Mouse (Mus musculus) C2C12 (cell line): ENCODE measurements around the gene Dydc1. TPM values are rescaled to one million over a fixed set of nuclear protein-coding genes. Genes with fewer than 3 reads are reported as not detected.

ENCODE experiments used
- H3K27me3 ChIP-seq: one replicate; pipeline ENCODE4 v1.6.1; 2011; ENCODE audit not compliant: control insufficient read depth, insufficient read depth, insufficient read length
- H3K36me3 ChIP-seq: one replicate; pipeline ENCODE4 v1.6.1; 2011; ENCODE audit not compliant: control insufficient read depth, insufficient read depth
- H3K4me3 ChIP-seq: one replicate; pipeline ENCODE4 v1.5.1; 2011; ENCODE audit warnings: mild to moderate bottlenecking, control low read depth; ENCODE audit not compliant: poor library complexity, insufficient read depth, severe bottlenecking
- H3K79me2 ChIP-seq: one replicate; pipeline ENCODE4 v1.6.1; 2011; ENCODE audit not compliant: control insufficient read depth, insufficient read depth
- H3K79me3 ChIP-seq: one replicate; pipeline ENCODE4 v1.6.1; 2011; ENCODE audit warnings: low read depth, control low read depth
- H3ac ChIP-seq: one replicate; pipeline ENCODE3; 2011; ENCODE audit warnings: low read depth; ENCODE audit not compliant: control insufficient read depth, insufficient read length
- CEBPB ChIP-seq: IDR thresholded peaks from one replicate; pipeline ENCODE4 v1.6.1; 2011; ENCODE audit warnings: low read depth, mild to moderate bottlenecking, control low read depth, moderate library complexity
- CTCF ChIP-seq: IDR thresholded peaks from one replicate; pipeline ENCODE4 v1.5.1; 2011; ENCODE audit not compliant: control insufficient read depth, insufficient read depth, insufficient read length
- FOSL1 ChIP-seq: IDR thresholded peaks from one replicate; pipeline ENCODE4 v1.8.0; 2011; ENCODE audit warnings: mild to moderate bottlenecking, low read length; ENCODE audit not compliant: poor library complexity, insufficient read depth, severe bottlenecking
- MAX ChIP-seq: IDR thresholded peaks from one replicate; pipeline ENCODE4 v1.6.1; 2011; ENCODE audit warnings: mild to moderate bottlenecking, control low read depth
- MYOD1 ChIP-seq: IDR thresholded peaks from one replicate; pipeline ENCODE4 v1.6.1; 2011; ENCODE audit warnings: low read depth; ENCODE audit not compliant: control insufficient read depth, insufficient read length
- MYOG ChIP-seq: IDR thresholded peaks from one replicate; pipeline ENCODE4 v1.6.1; 2011; ENCODE audit not compliant: control insufficient read depth, insufficient read length; ENCODE audit errors: extremely low read depth
- USF1 ChIP-seq: IDR thresholded peaks from one replicate; pipeline ENCODE4 v1.6.1; 2011; ENCODE audit warnings: low read depth, mild to moderate bottlenecking, control low read depth, moderate library complexity
- polyA plus RNA-seq: library from polyadenylated mRNA; unstranded; fragments of >200 nt; fragmentation: generic; extraction: Trizol; gene quantifications from one replicate; pipeline ENCODE4 v1.2.1, GENCODE M21; 2012; ENCODE audit warnings: missing spikeins

Dydc1 gene
- polyA plus RNA-seq, 1 experiment = not detected

- H3K79me2 ChIP-seq = no peaks in the 10 kb centered on the region
- no peaks in the 10 kb centered on the region for H3K36me3 ChIP-seq
- TF ChIP-seq FOSL1 = no peak
- TF ChIP-seq USF1 = no peak
- TF ChIP-seq MAX = no peak
- TF ChIP-seq MYOG = no peak
- no peaks in the 10 kb centered on the region for H3K27me3 ChIP-seq
- H3K4me3 ChIP-seq = no peak overlapping the region
- no peak overlapping the region for H3ac ChIP-seq
- no peaks in the 10 kb centered on the region for H3K79me3 ChIP-seq
These were observed 28.5 kb downstream of the Dydc1 start for GRCm38 (mm10) chr14:41101242-41101641.

DNA sequence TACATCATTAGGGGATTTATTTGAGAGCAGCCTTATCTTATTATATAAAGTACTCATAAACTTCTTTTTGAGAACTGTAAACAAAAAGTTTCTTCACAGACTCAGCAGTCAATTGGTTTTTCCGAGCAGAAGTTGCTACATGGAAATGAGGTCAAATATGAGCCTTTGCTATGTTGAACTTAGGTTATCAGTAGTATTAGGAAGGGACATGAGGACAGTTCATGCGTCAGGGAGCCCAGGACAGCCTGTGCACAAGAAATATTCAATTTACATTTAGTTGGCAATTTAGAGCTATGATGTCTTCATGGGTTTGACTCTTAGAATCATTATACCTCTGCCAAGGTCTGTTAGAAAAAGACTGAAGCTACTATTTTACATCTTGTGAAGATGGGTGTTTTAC, 29.6 kb downstream of the Dydc1 start:
- no peak overlapping the region for H3K4me3 ChIP-seq
- H3K36me3 ChIP-seq = no peaks in the 10 kb centered on the region
- no peaks in the 10 kb centered on the region for H3K27me3 ChIP-seq
- no peak overlapping the region for H3ac ChIP-seq
- H3K79me2 ChIP-seq = no peaks in the 10 kb centered on the region
- no peaks in the 10 kb centered on the region for H3K79me3 ChIP-seq
- no peak for TF ChIP-seq CEBPB
- TF ChIP-seq MYOG = no peak
- no peak for TF ChIP-seq CTCF

DNA sequence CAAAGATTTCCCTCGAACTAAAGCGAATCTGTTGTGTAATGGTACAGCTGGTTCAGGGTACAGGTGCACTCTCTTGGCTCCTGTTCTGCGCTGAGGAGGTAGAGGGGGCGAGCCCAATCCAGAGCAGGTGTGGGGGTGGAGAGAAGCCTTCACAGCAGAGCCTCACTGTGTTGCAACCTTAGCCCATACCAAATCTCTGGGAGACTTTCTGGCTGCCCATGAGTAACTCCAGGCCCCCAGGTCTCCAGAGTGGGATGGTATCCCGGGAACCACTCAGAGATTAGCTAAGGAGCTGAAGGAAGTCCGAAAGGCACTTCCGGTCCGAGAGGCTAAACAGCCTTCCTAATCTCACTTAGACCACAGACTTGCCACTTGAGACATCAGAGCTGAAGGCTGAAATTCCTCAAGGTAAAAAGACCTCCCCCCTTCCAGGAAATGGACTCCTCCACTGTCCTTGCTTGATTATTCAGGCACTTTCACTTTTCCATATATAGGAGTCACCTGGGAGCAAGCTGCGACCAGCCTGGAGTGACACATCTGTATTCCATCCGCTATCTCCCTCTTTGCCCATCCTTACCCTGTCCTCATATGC, 32.2 kb downstream of the Dydc1 start, which contains the start of gene Mat1a:
Gene Mat1a (plus strand): TSS at position 183 of the 592 bp plus-strand sequence.
- Histone ChIP-seq H3K4me3 (no peak within 1 kb of the TSS), H3K79me2 (no peaks in the 10 kb centered on the region), H3K36me3 (no peaks in the 10 kb centered on the region), H3ac (no peak within 1 kb of the TSS), H3K27me3 (no peaks in the 10 kb centered on the region), H3K79me3 (no peaks in the 10 kb centered on the region)
- no peak for TF ChIP-seq MAX
- TF ChIP-seq USF1 = no peak

DNA sequence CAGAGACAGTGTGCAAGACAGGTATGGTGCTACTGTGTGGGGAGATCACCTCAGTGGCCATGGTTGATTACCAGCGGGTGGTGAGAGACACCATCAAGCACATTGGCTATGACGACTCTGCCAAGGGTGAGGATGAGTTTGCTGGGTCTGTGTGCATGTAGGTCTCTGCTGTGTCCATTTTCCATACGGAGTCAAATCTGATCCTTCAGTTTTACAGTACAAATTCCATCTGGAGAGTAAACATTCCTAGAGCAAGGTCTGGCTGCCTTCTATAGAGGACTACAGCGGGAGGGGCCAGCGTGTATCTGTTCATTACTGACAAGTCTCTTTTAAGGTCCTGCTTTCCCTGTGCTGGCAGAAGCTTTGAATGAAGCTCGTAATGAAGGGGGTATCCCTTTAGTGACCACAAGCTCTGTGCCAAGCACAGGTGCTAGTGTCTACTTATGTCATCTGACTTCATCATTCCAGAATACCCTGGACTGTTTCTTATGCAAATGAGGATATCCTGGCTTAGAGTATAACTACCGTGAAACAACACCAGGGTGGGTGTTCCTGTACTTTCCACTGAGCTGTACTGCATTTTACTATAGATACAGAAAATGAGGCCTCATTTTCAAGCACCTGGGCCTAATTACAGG, 38.4 kb downstream of the Dydc1 start:
- no peak overlapping the region for H3ac ChIP-seq
- no peaks in the 10 kb centered on the region for H3K79me3 ChIP-seq
- no peaks in the 10 kb centered on the region for H3K79me2 ChIP-seq
- H3K27me3 ChIP-seq = no peaks in the 10 kb centered on the region
- TF ChIP-seq CTCF = no peak
- no peak for TF ChIP-seq CEBPB
- TF ChIP-seq MAX = no peak
- no peak for TF ChIP-seq FOSL1
- no peak for TF ChIP-seq MYOD1
- no peak for TF ChIP-seq MYOG
- TF ChIP-seq USF1 = no peak
- H3K36me3 ChIP-seq = no peaks in the 10 kb centered on the region
- H3K4me3 ChIP-seq = no peak overlapping the region

GRCm38 (mm10) chr14:41112944-41113343, 40.2 kb downstream of the Dydc1 start:
- Histone ChIP-seq H3K4me3 (no peak overlapping the region), H3K27me3 (no peaks in the 10 kb centered on the region), H3ac (no peak overlapping the region), H3K79me2 (no peaks in the 10 kb centered on the region), H3K79me3 (no peaks in the 10 kb centered on the region), H3K36me3 (no peaks in the 10 kb centered on the region)
- no peak for TF ChIP-seq MAX
- no peak for TF ChIP-seq MYOD1
- no peak for TF ChIP-seq CTCF
- TF ChIP-seq FOSL1 = no peak
- TF ChIP-seq USF1 = no peak
- no peak for TF ChIP-seq CEBPB
- TF ChIP-seq MYOG = no peak

GRCm38 (mm10) chr14:41116271-41116670, 43.6 kb downstream of the Dydc1 start:
- no peaks in the 10 kb centered on the region for H3K79me3 ChIP-seq
- H3K36me3 ChIP-seq = no peaks in the 10 kb centered on the region
- H3K79me2 ChIP-seq = no peaks in the 10 kb centered on the region
- H3ac ChIP-seq = no peak overlapping the region
- no peak overlapping the region for H3K4me3 ChIP-seq
- TF ChIP-seq MYOG (no peak), MYOD1 (no peak), CEBPB (no peak), MAX (no peak), USF1 (no peak), CTCF (no peak), FOSL1 (no peak)
- no peaks in the 10 kb centered on the region for H3K27me3 ChIP-seq
